Mouse (Mus musculus) MEL (cell line): ENCODE data around the gene Cdkal1. TPM values are rescaled to one million over a fixed set of nuclear protein-coding genes. Genes with fewer than 3 reads are reported as not detected.

Source experiments
- DNase-seq: peaks from one replicate; pipeline ENCODE4 v3.0.0; 2011; ENCODE audit warnings: low read depth, low spot score
- H3K27ac ChIP-seq: 2 replicates; pipeline ENCODE4 v1.5.1; 2012; ENCODE audit warnings: low read depth, mild to moderate bottlenecking, control low read depth, low read length, moderate library complexity; ENCODE audit not compliant: control insufficient read depth
- H3K27me3 ChIP-seq, 2 experiments: fragments of 150-350 bp in 1 of 2; sonication (generic) in 1 of 2; 2 replicates each; pipeline ENCODE4 v1.6.1; 2012; ENCODE audit warnings: low read length in 2 of 2, mild to moderate bottlenecking in 2 of 2, improper control_type of control experiment in 1 of 2, moderate library complexity in 1 of 2; ENCODE audit not compliant: insufficient read depth in 2 of 2, control insufficient read depth in 1 of 2
- H3K36me3 ChIP-seq, 2 experiments: 2 replicates each; pipeline ENCODE4 v1.6.1; 2012 to 2014; ENCODE audit warnings: low read length in 2 of 2, improper control_type of control experiment in 1 of 2, inconsistent platforms in 1 of 2, mild to moderate bottlenecking in 1 of 2; ENCODE audit not compliant: insufficient read depth in 2 of 2, control insufficient read depth in 1 of 2
- H3K4me1 ChIP-seq, 2 experiments: fragments of 150-350 bp in 1 of 2; sonication (generic) in 1 of 2; 2 replicates each; pipeline ENCODE4 v1.6.1; 2012; ENCODE audit warnings: low read length in 2 of 2, improper control_type of control experiment in 1 of 2, mild to moderate bottlenecking in 1 of 2; ENCODE audit not compliant: insufficient read depth in 2 of 2, control insufficient read depth in 1 of 2
- H3K4me3 ChIP-seq, 2 experiments: fragments of 150-350 bp in 1 of 2; sonication (generic) in 1 of 2; 2 replicates each; pipeline ENCODE4 v1.5.1; 2012; ENCODE audit warnings: low read depth in 2 of 2, low read length in 2 of 2, mild to moderate bottlenecking in 2 of 2, moderate library complexity in 2 of 2, control low read depth in 1 of 2, improper control_type of control experiment in 1 of 2; ENCODE audit not compliant: control insufficient read depth in 1 of 2, insufficient read depth in 1 of 2
- H3K79me2 ChIP-seq: 2 replicates; pipeline ENCODE4 v1.6.1; 2012; ENCODE audit warnings: mild to moderate bottlenecking, low read length, moderate library complexity; ENCODE audit not compliant: control insufficient read depth, poor library complexity, insufficient read depth
- H3K9ac ChIP-seq: 2 replicates; pipeline ENCODE4 v1.6.1; 2012; ENCODE audit warnings: low read depth, mild to moderate bottlenecking, control low read depth, low read length, moderate library complexity; ENCODE audit not compliant: control insufficient read depth, poor library complexity, severe bottlenecking
- H3K9me3 ChIP-seq: fragments of 150-350 bp; sonication (generic); replicated peaks from 2 replicates; pipeline ENCODE4 v1.6.1; 2012; ENCODE audit warnings: mild to moderate bottlenecking, low read length, improper control_type of control experiment, moderate library complexity; ENCODE audit not compliant: insufficient read depth
- CHD2 ChIP-seq: IDR thresholded peaks from 2 replicates; pipeline ENCODE4 v1.6.1; 2011; ENCODE audit warnings: low read length, improper control_type of control experiment
- ETS1 ChIP-seq: IDR thresholded peaks from 2 replicates; pipeline ENCODE4 v1.6.1; 2012; ENCODE audit warnings: low read depth, mild to moderate bottlenecking, inconsistent platforms, low read length, improper control_type of control experiment, moderate library complexity
- GATA1 ChIP-seq: IDR thresholded peaks from 2 replicates; pipeline ENCODE4 v1.6.1; 2011; ENCODE audit warnings: low read depth, low read length, improper control_type of control experiment
- HCFC1 ChIP-seq: IDR thresholded peaks from 2 replicates; pipeline ENCODE4 v1.6.1; 2012; ENCODE audit warnings: low read depth, mild to moderate bottlenecking, inconsistent platforms, low read length, improper control_type of control experiment, moderate library complexity
- JUND ChIP-seq: IDR thresholded peaks from 2 replicates; pipeline ENCODE4 v1.6.1; 2011; ENCODE audit warnings: low read depth, mild to moderate bottlenecking, improper control_type of control experiment, low read length
- KAT2A ChIP-seq: conservative IDR thresholded peaks from 2 replicates; pipeline ENCODE4 v1.6.1; 2012; ENCODE audit warnings: low read depth, low read length, improper control_type of control experiment, inconsistent platforms
- MAZ ChIP-seq: IDR thresholded peaks from 2 replicates; pipeline ENCODE4 v1.6.1; 2012; ENCODE audit warnings: low read depth, mild to moderate bottlenecking, inconsistent platforms, low read length, improper control_type of control experiment
- POLR2A ChIP-seq, 2 experiments: IDR thresholded peaks; 2 replicates each; pipeline ENCODE4 v1.6.1; 2011 to 2012; ENCODE audit warnings: low read length in 2 of 2, mild to moderate bottlenecking in 2 of 2, control low read depth in 1 of 2, improper control_type of control experiment in 1 of 2, low read depth in 1 of 2, moderate library complexity in 1 of 2; ENCODE audit not compliant: control insufficient read depth in 1 of 2, insufficient read depth in 1 of 2, poor library complexity in 1 of 2
- POLR2AphosphoS2 ChIP-seq: IDR thresholded peaks from 2 replicates; pipeline ENCODE4 v1.6.1; 2011; ENCODE audit warnings: low read length, improper control_type of control experiment
- RCOR1 ChIP-seq: IDR thresholded peaks from 2 replicates; pipeline ENCODE4 v1.6.1; 2012; ENCODE audit warnings: low read depth, mild to moderate bottlenecking, inconsistent platforms, low read length, improper control_type of control experiment
- TAL1 ChIP-seq: IDR thresholded peaks from 2 replicates; pipeline ENCODE4 v1.6.1; 2012; ENCODE audit warnings: mild to moderate bottlenecking, inconsistent platforms, low read length, moderate library complexity, mixed read lengths
- TBP ChIP-seq: IDR thresholded peaks from 2 replicates; pipeline ENCODE4 v1.8.0; 2011; ENCODE audit warnings: low read depth, low read length, improper control_type of control experiment
- UBTF ChIP-seq: IDR thresholded peaks from 2 replicates; pipeline ENCODE4 v1.6.1; 2012; ENCODE audit warnings: low read depth, mild to moderate bottlenecking, inconsistent platforms, low read length, improper control_type of control experiment, moderate library complexity, borderline replicate concordance; ENCODE audit not compliant: insufficient read depth
- USF2 ChIP-seq, 2 experiments: IDR thresholded peaks; 2 replicates each; pipeline ENCODE4 v1.6.1; 2011 to 2012; ENCODE audit warnings: improper control_type of control experiment in 2 of 2, low read length in 2 of 2, borderline replicate concordance in 1 of 2, inconsistent platforms in 1 of 2, low read depth in 1 of 2, mild to moderate bottlenecking in 1 of 2; ENCODE audit not compliant: insufficient read depth in 1 of 2
- ZKSCAN1 ChIP-seq: IDR thresholded peaks from 2 replicates; pipeline ENCODE4 v1.6.1; 2012; ENCODE audit warnings: low read depth, mild to moderate bottlenecking, inconsistent platforms, low read length, improper control_type of control experiment, moderate library complexity
- polyA plus RNA-seq, 2 experiments: library from polyadenylated mRNA; stranded (reverse) in 1 of 2; unstranded in 1 of 2; fragments of >175 nt in 1 of 2; fragments of >200 nt in 1 of 2; gene quantifications; 2 replicates each; pipeline versions ENCODE4 v1.2.1 to v1.2.4; 2012; ENCODE audit warnings: low replicate concordance in 2 of 2, low read depth in 1 of 2; ENCODE audit not compliant: insufficient read length in 2 of 2, insufficient read depth in 1 of 2, missing spikeins in 1 of 2
- total RNA-seq: library from RNA; depleted of rRNA; stranded (reverse); fragments of 300-350 nt; gene quantifications from 2 replicates; pipeline ENCODE4 v1.2.3, GENCODE M21; 2012

The Cdkal1 gene
- total and polyA plus RNA-seq, 3 experiments = 10.6 to 11.0 TPM; not detected in 1

GRCm38 (mm10) chr13:29514071-29514470, 341.4 kb downstream of the Cdkal1 start:
- Histone ChIP-seq H3K4me3 (no peak overlapping the region), H3K36me3 (no peaks in the 10 kb centered on the region), H3K9ac (no peak overlapping the region), H3K27ac (no peak overlapping the region)
- TF ChIP-seq TAL1 (no peak), UBTF (no peak), KAT2A (no peak), GATA1 (no peak), ETS1 (peak; percentile 59; the same call in 1 of the 2 replicates), TBP (no peak)
- TF ChIP-seq, all 39 proteins: peak for 1
- Histone ChIP-seq H3K27me3 (no peaks in the 10 kb centered on the region), H3K79me2 (no peaks in the 10 kb centered on the region), H3K4me1 (no peaks in the 10 kb centered on the region), H3K9me3 (no peaks in the 10 kb centered on the region)
- no peak for DNase-seq

GRCm38 (mm10) chr13:29504861-29505568, 350.5 kb downstream of the Cdkal1 start:
- Histone ChIP-seq H3K27me3 (no peaks in the 10 kb centered on the region), H3K36me3 (peaks cover 0 to 4% of the 10 kb centered on the region in 2 experiments; a peak in 1 of 4 replicates), H3K4me3 (no peak overlapping the region), H3K27ac (no peak overlapping the region), H3K9ac (no peak overlapping the region), H3K4me1 (no peaks in the 10 kb centered on the region), H3K79me2 (no peaks in the 10 kb centered on the region), H3K9me3 (no peaks in the 10 kb centered on the region)
- TF ChIP-seq MAZ = no peak
- no peak for TF ChIP-seq USF2 (IDR thresholded peaks at IDR 0.05; ENCODE audit: borderline replicate concordance in 1 of 2, insufficient read depth in 1 of 2, low read depth in 1 of 2, low read length in 2 of 2)
- no peak for TF ChIP-seq RCOR1
- no peak for TF ChIP-seq ETS1
- TF ChIP-seq POLR2AphosphoS2 = no peak
- TF ChIP-seq ZKSCAN1 = no peak
- TF ChIP-seq GATA1 = no peak
- no peak for TF ChIP-seq JUND
- no peak for TF ChIP-seq CHD2
- TF ChIP-seq POLR2A (IDR thresholded peaks at IDR 0.05; ENCODE audit: control insufficient read depth in 1 of 2, insufficient read depth in 1 of 2, low read depth in 1 of 2, low read length in 2 of 2, poor library complexity in 1 of 2) = no peak
- no peak for TF ChIP-seq HCFC1
- DNase-seq = no peak
